Mouse (Mus musculus) embryonic facial prominence, embryonic 12.5 days (tissue): ENCODE measurements around the gene Nrm. TPM values are rescaled to one million over a fixed set of nuclear protein-coding genes. Genes with fewer than 3 reads are reported as not detected.

Source experiments
- ATAC-seq: fragments of 200-750 bp; cut with Nextera tagmentation; 2 replicates; pipeline ENCODE4 v1.8.0; 2017; ENCODE audit not compliant: insufficient number of reproducible peaks, insufficient read depth, low FRiP score, low TSS enrichment
- H3K27ac ChIP-seq: fragments of 300-500 bp; sonication (generic); 2 replicates; pipeline ENCODE4 v1.5.1; 2016; ENCODE audit warnings: mild to moderate bottlenecking
- H3K27me3 ChIP-seq: fragments of 300-500 bp; sonication (generic); 2 replicates; pipeline ENCODE4 v1.6.1; 2016; ENCODE audit warnings: mild to moderate bottlenecking, moderate library complexity
- H3K36me3 ChIP-seq: fragments of 300-500 bp; sonication (generic); 2 replicates; pipeline ENCODE4 v1.6.1; 2016; ENCODE audit warnings: mild to moderate bottlenecking
- H3K4me1 ChIP-seq: fragments of 300-500 bp; sonication (generic); 2 replicates; pipeline ENCODE4 v1.6.1; 2016
- H3K4me2 ChIP-seq: fragments of 300-500 bp; sonication (generic); replicated peaks from 2 replicates; pipeline ENCODE4 v1.6.1; 2016; ENCODE audit warnings: mild to moderate bottlenecking, moderate library complexity
- H3K4me3 ChIP-seq: fragments of 300-500 bp; sonication (generic); 2 replicates; pipeline ENCODE4 v1.5.1; 2016; ENCODE audit warnings: mild to moderate bottlenecking
- H3K9ac ChIP-seq: fragments of 300-500 bp; sonication (generic); 2 replicates; pipeline ENCODE4 v1.6.1; 2016; ENCODE audit warnings: mild to moderate bottlenecking, moderate library complexity
- H3K9me3 ChIP-seq: fragments of 300-500 bp; sonication (generic); 2 replicates; pipeline ENCODE4 v1.6.1; 2016; ENCODE audit warnings: mild to moderate bottlenecking, moderate library complexity
- WGBS: fragments of 180-500 bp; shearing (Covaris S2); methylation state at CpG from one replicate; pipeline ENCODE4 v1.1.7; 2016; 5-methylcytosine and 5-hydroxymethylcytosine counted together
- polyA plus RNA-seq: library from polyadenylated mRNA; unstranded; fragments of >200 nt; fragmentation: Nextera tagmentation; extraction: Ambion mirVana; gene quantifications from 2 replicates; pipeline ENCODE4 v1.2.1, GENCODE M21; 2016

Nrm gene
- polyA plus RNA-seq, 1 experiment from 2014 or later: 39.9 TPM

GRCm38 (mm10) chr17:35896781-35897643 lies 35.9 kb downstream of the Nrm start, which contains the start of gene 2310061I04Rik:
Gene 2310061I04Rik (minus strand): TSS chr17:35897431.
- H3K27me3 ChIP-seq: no peaks in the 10 kb centered on the region
- peak; percentile 91 for ATAC-seq
- H3K9me3 ChIP-seq: no peaks in the 10 kb centered on the region
- H3K4me3 ChIP-seq: peak within 1 kb of the TSS; percentile 78
- peak within 1 kb of the TSS; percentile 95 for H3K4me2 ChIP-seq
- peak within 1 kb of the TSS; percentile 80 for H3K9ac ChIP-seq
- 1% methylated on average over 75 of the region's 86 CpGs for WGBS
- H3K27ac ChIP-seq: peak within 1 kb of the TSS; percentile 88
- peaks cover 16% of the 10 kb centered on the region; the same call in 1 of the 2 replicates for H3K4me1 ChIP-seq
- peaks cover 58% of the 10 kb centered on the region for H3K36me3 ChIP-seq

GRCm38 (mm10) chr17:35897644-35898573 lies 36.8 kb downstream of the Nrm start:
- H3K4me1 ChIP-seq: peaks cover 16% of the 10 kb centered on the region; the same call in 1 of the 2 replicates
- peak overlapping the region; percentile 95 for H3K4me2 ChIP-seq
- H3K36me3 ChIP-seq: peaks cover 59% of the 10 kb centered on the region
- H3K27ac ChIP-seq: peak overlapping the region; percentile 88
- 44% methylated on average over 23 of the region's 23 CpGs for WGBS
- no peaks in the 10 kb centered on the region for H3K9me3 ChIP-seq
- no peak for ATAC-seq
- H3K4me3 ChIP-seq: peak overlapping the region; percentile 78; the same call in 1 of the 2 replicates
- no peaks in the 10 kb centered on the region for H3K27me3 ChIP-seq
- peak overlapping the region; percentile 80; the same call in 1 of the 2 replicates for H3K9ac ChIP-seq

- 87% methylated on average over 3 of the region's 3 CpGs for WGBS
- no peak overlapping the region for H3K4me3 ChIP-seq
Observed at GRCm38 (mm10) chr17:35900636-35901035, 39.5 kb downstream of the Nrm start.

GRCm38 (mm10) chr17:35903343-35903991 lies 42.3 kb downstream of the Nrm start:
- no peak overlapping the region for H3K4me3 ChIP-seq
- no peak overlapping the region for H3K9ac ChIP-seq
- peaks cover 7% of the 10 kb centered on the region for H3K4me1 ChIP-seq
- H3K36me3 ChIP-seq: peaks cover 84% of the 10 kb centered on the region
- no peak for ATAC-seq
- no peaks in the 10 kb centered on the region for H3K27me3 ChIP-seq
- H3K4me2 ChIP-seq: no peak overlapping the region
- WGBS: 91% methylated on average over 9 of the region's 9 CpGs
- H3K9me3 ChIP-seq: no peaks in the 10 kb centered on the region
- H3K27ac ChIP-seq: no peak overlapping the region

More at GRCm38 (mm10) chr17:35900636-35901035, 39.5 kb downstream of the Nrm start:
- Histone ChIP-seq H3K4me1 (peaks cover 14% of the 10 kb centered on the region; the same call in 1 of the 2 replicates), H3K27ac (no peak overlapping the region), H3K9me3 (no peaks in the 10 kb centered on the region), H3K27me3 (no peaks in the 10 kb centered on the region), H3K9ac (no peak overlapping the region), H3K36me3 (peaks cover 70% of the 10 kb centered on the region), H3K4me2 (no peak overlapping the region)
- no peak for ATAC-seq

- H3K27ac ChIP-seq: no peak overlapping the region
- no peak for ATAC-seq
- WGBS: 69% methylated on average over 4 of the region's 4 CpGs
- no peaks in the 10 kb centered on the region for H3K27me3 ChIP-seq
- peaks cover 86% of the 10 kb centered on the region for H3K36me3 ChIP-seq
- H3K4me1 ChIP-seq: peaks cover 12% of the 10 kb centered on the region
- no peak overlapping the region for H3K4me2 ChIP-seq
- no peak overlapping the region for H3K9ac ChIP-seq
- H3K4me3 ChIP-seq: no peak overlapping the region
- H3K9me3 ChIP-seq: no peaks in the 10 kb centered on the region
Observed at GRCm38 (mm10) chr17:35903992-35904355, 42.9 kb downstream of the Nrm start.

GRCm38 (mm10) chr17:35905587-35905986 lies 44.5 kb downstream of the Nrm start:
- H3K27me3 ChIP-seq: no peaks in the 10 kb centered on the region
- no peak overlapping the region for H3K4me2 ChIP-seq
- 89% methylated on average over 1 of the region's 1 CpGs for WGBS
- no peak overlapping the region for H3K27ac ChIP-seq
- H3K4me1 ChIP-seq: peaks cover 19% of the 10 kb centered on the region
- peaks cover 70% of the 10 kb centered on the region for H3K36me3 ChIP-seq
- ATAC-seq: no peak
- H3K9ac ChIP-seq: no peak overlapping the region
- H3K9me3 ChIP-seq: no peaks in the 10 kb centered on the region
- H3K4me3 ChIP-seq: no peak overlapping the region

- Histone ChIP-seq H3K4me2 (no peak overlapping the region), H3K27me3 (no peaks in the 10 kb centered on the region), H3K4me1 (peaks cover 19% of the 10 kb centered on the region), H3K4me3 (no peak overlapping the region), H3K36me3 (peaks cover 66% of the 10 kb centered on the region), H3K9me3 (no peaks in the 10 kb centered on the region), H3K27ac (no peak overlapping the region), H3K9ac (no peak overlapping the region)
- ATAC-seq: no peak
- whole genome bisulfite sequencing: 86% methylated on average over 2 of the region's 2 CpGs
Observed at GRCm38 (mm10) chr17:35907609-35908008, 46.5 kb downstream of the Nrm start.

- WGBS: 25% methylated on average over 20 of the region's 20 CpGs
Observed at GRCm38 (mm10) chr17:35909186-35909918, 48.2 kb downstream of the Nrm start.

GRCm38 (mm10) chr17:35909919-35910369 lies 48.8 kb downstream of the Nrm start, which contains the start of gene Atat1:
Gene Atat1 (minus strand): TSS chr17:35910075.
- no peaks in the 10 kb centered on the region for H3K9me3 ChIP-seq
- 4% methylated on average over 25 of the region's 25 CpGs for WGBS
- H3K4me2 ChIP-seq: peak within 1 kb of the TSS; percentile 87
- peak within 1 kb of the TSS; percentile 79 for H3K4me3 ChIP-seq
- peak; percentile 86 for ATAC-seq
- H3K4me1 ChIP-seq: peaks cover 19% of the 10 kb centered on the region
- no peaks in the 10 kb centered on the region for H3K27me3 ChIP-seq
- H3K27ac ChIP-seq: peak within 1 kb of the TSS; percentile 78
- peaks cover 51% of the 10 kb centered on the region for H3K36me3 ChIP-seq
- peak within 1 kb of the TSS; percentile 80 for H3K9ac ChIP-seq

More at GRCm38 (mm10) chr17:35909186-35909918, 48.2 kb downstream of the Nrm start:
- Histone ChIP-seq H3K27me3 (no peaks in the 10 kb centered on the region), H3K27ac (peak overlapping the region; percentile 78), H3K4me2 (peak overlapping the region; percentile 87), H3K36me3 (peaks cover 57% of the 10 kb centered on the region), H3K9me3 (no peaks in the 10 kb centered on the region), H3K9ac (peak overlapping the region; percentile 80), H3K4me3 (peak overlapping the region; percentile 79), H3K4me1 (peaks cover 19% of the 10 kb centered on the region)
- ATAC-seq: peak; percentile 30; the same call in 1 of the 2 replicates

GRCm38 (mm10) chr17:35914975-35915374 lies 53.9 kb downstream of the Nrm start:
- WGBS: 83% methylated on average over 6 of the region's 6 CpGs
- H3K9ac ChIP-seq: no peak overlapping the region
- peak overlapping the region; percentile 57; the same call in 1 of the 2 replicates for H3K4me3 ChIP-seq
- H3K4me2 ChIP-seq: peak overlapping the region; percentile 83
- H3K27me3 ChIP-seq: no peaks in the 10 kb centered on the region
- no peak overlapping the region for H3K27ac ChIP-seq
- ATAC-seq: no peak
- peaks cover 18% of the 10 kb centered on the region; the same call in 1 of the 2 replicates for H3K36me3 ChIP-seq
- peaks cover 15% of the 10 kb centered on the region for H3K4me1 ChIP-seq
- H3K9me3 ChIP-seq: no peaks in the 10 kb centered on the region
